Mouse (Mus musculus) brown adipose tissue, adult 24 weeks (tissue): Measurements from ENCODE around the gene Aagab. TPM values are rescaled to one million over a fixed set of nuclear protein-coding genes. Genes with fewer than 3 reads are reported as not detected.

ENCODE experiments used
- H3K27ac ChIP-seq: fragments of 200-500 bp; replicated peaks from 2 replicates; pipeline ENCODE4 v1.5.1; 2012; ENCODE audit warnings: low read depth, mild to moderate bottlenecking, low read length
- H3K4me1 ChIP-seq: fragments of 200-500 bp; 2 replicates; pipeline ENCODE4 v1.6.1; 2012; ENCODE audit warnings: low read length, mixed read lengths; ENCODE audit not compliant: control insufficient read depth, insufficient read depth, insufficient read length
- H3K4me3 ChIP-seq: fragments of 200-500 bp; 2 replicates; pipeline ENCODE4 v1.5.1; 2012; ENCODE audit warnings: low read depth, mild to moderate bottlenecking, low read length, moderate library complexity; ENCODE audit not compliant: insufficient read depth
- polyA plus RNA-seq: library from polyadenylated mRNA; stranded (reverse); fragments of >200 nt; gene quantifications from 2 replicates; pipeline ENCODE4 v1.2.4, GENCODE M21; 2012; ENCODE audit not compliant: missing spikeins, insufficient read depth, insufficient read length

The Aagab gene
- polyA plus RNA-seq, 1 experiment, result 9.2 TPM

DNA sequence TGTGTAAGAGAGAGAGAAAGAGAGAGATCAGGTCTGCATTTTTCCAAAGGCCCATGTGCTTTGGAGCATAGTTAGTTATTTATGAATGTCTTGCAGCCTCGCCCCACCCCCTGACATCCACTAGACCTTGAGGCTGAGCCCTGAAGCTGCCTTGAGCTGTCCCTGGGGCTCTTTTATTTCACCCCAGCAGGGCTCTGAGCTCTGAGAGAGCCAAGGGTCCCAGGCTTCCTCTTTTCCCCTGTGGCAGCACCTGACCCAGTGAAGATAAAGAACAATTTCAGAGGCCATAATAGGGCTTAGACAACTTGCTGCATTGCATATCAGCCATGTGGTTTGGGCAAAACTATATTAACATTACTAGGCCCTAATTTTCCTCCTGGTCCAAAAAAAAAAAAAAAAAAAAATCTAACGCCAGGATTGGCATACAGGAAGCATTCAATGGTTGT is 61.9 kb downstream of the Aagab start:
- H3K4me1 ChIP-seq, result peaks cover 23% of the 10 kb centered on the region
- H3K27ac ChIP-seq, result no peak overlapping the region
- no peak overlapping the region for H3K4me3 ChIP-seq

DNA sequence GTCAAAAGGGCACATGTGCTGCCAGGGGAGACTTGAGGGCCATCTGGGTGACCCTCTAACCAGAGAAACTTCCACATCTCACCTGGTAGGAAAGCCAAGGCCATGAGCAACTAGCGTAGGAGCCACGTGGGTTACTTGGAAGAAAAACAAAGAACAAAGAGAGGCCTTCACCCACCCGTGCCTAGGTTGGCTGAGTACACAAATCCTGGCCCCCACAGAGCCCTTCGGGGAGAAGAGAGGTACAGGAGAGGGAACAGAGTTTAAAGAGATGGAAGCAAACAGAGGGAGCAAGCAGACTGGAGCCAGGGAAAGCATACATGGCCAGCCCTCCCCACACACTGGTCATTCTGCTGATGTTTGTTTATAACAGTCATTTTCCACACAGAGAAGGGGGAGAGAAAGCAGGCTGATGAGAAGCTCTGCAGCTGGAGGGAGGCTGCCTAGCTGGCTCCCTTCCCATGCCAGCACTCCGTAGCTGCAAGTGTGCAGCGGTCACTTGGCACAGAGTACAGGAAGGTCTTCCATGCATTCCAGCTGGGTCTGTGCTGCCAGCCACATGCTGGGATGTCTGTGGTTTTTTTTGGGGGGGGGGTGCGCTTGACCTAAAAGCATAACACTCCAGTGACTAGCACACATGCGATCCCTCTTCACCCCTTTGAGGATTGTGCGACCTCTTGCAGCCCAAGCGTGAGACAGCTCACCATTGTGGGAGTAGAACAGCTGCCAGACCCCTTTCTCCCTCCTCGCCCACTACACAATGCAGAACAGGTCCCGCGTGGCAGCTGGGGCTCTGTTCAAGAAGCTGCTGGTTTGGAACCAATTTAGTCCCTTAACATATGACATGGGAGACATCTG is 62.6 kb downstream of the Aagab start:
- no peak overlapping the region for H3K4me3 ChIP-seq
- H3K27ac ChIP-seq, result no peak overlapping the region
- H3K4me1 ChIP-seq, result peaks cover 19% of the 10 kb centered on the region

DNA sequence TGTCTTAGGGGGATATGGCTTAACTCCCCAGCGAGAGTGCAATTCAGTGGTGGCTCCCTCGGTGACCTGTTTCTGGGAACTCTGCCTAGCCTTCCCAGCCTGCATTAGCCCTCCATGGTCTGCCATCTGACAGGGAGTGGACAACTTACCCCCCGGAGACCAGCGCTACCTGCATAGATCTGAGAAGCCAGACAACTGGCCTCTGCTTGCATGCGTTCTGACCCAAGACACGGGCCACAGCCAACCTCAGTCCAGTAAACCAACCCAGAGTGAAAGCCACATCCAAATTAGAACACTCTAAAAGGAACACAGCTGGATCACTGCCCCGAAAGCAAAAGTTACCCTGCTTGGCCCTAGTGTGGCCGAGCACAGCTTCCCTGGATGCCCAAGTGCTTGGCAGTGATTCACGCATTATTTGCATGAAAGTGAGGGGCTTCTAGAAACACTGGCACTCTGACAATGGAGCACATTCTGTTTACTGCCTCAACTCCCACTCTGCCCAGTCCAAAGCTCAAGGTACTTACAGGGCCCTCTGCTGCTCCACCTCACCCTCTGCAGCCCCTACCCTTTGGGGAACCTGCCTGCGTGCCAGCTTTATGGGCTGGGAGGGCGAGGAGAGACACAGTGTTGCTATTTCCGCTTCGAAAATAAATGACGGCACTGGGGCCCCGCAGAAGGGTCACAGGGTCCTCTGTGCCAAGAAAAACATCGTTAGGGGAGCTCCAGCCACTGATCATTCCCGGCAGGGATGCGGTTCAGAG is 64.3 kb downstream of the Aagab start:
- H3K4me3 ChIP-seq, result no peak overlapping the region
- H3K27ac ChIP-seq, result no peak overlapping the region; the same call in 1 of the 2 replicates
- H3K4me1 ChIP-seq, result peaks cover 21% of the 10 kb centered on the region

DNA sequence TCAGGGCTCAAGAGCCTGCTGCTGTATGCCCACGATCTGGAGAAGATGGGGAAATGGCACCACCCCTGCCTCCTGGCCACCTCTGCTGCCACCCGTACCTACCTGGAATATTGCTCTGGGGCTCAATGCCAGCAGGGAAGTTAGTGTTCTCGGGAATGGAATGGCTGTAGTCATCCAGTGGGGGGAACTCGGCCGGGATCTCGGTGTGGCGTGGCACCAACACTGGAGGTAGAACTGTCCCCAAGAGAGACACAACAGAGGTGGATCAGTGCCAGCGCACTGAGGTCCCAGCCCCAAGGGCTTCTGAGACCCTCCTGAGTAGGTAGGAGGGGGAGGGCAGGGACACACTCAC is 64.9 kb downstream of the Aagab start:
- Histone ChIP-seq H3K4me1 (peaks cover 25% of the 10 kb centered on the region), H3K27ac (no peak overlapping the region), H3K4me3 (no peak overlapping the region)

DNA sequence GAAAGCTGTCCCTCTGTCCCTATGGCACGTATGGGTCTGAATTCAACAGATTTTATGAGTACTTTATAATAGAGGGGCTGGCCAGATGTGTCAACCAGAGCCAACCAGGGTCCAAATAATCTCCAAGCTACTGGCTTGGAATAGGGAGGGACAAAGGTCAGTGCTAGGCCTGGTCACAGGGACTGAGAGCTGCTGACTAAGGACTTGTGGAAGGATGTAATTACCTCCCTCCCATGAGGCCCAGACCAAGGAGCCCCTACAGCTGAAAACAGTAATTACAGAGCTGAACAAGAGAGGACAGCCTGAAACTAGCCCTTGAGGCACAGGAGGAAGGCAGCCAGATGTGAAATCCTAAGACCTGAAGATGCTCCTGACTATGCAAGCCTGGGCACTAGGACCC is 66.2 kb downstream of the Aagab start:
- H3K4me3 ChIP-seq, result no peak overlapping the region
- H3K27ac ChIP-seq, result no peak overlapping the region
- peaks cover 37% of the 10 kb centered on the region for H3K4me1 ChIP-seq

DNA sequence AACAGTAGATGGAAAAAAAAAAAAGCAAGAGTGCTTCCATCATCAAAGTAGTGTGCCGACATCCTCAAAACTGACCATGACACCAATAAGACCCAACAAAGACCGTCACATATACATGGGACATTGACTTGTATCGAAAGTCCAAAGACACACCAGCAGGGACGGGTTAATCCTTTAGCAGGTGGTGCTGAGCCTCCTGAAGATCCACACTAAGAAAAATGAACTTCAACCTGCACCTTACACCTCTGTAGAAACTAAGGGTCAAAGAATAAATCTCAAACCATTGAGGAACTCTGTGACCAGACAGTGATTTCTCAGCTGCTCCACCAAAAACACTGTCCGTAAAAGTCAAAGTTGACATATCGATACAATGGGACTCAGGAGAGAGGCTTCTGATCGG is 67.4 kb downstream of the Aagab start:
- no peak overlapping the region for H3K4me3 ChIP-seq
- H3K4me1 ChIP-seq, result peaks cover 37% of the 10 kb centered on the region
- no peak overlapping the region for H3K27ac ChIP-seq

DNA sequence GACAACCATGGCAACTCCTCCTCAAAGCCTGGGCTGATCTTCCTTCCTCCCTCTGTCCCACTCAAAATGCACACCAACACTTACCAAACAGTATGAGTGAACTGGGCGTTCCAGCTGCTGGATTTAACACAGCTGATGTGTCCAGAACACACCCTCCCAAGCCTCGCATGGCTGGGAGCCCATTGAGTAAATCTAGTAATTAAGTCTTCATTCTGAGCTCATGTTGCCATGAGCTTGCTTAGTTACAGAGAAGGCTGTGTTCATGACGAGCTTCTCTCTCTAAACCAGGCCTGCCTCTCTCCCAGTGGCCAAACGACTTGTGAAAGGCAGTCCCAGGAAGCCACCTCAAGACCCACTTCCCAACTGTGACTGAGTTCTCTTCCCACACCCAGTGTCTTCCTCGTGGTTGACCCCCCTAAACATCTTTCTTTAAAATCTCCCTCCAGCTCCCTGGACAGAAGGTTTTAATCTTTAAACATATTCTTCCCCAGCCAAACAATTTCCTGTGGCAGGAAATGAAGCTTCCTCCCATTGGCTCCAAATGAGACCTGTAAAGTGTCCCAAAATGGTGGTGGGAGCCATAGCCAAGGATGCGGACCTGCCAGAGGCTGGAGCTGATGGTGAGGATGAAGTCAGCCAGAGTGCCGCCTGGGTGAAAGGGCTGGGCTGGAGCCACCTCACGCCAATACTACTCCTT is 70.5 kb downstream of the Aagab start:
- Histone ChIP-seq H3K27ac (peak overlapping the region; percentile 27; the same call in 1 of the 2 replicates), H3K4me1 (peaks cover 21% of the 10 kb centered on the region), H3K4me3 (no peak overlapping the region)

DNA sequence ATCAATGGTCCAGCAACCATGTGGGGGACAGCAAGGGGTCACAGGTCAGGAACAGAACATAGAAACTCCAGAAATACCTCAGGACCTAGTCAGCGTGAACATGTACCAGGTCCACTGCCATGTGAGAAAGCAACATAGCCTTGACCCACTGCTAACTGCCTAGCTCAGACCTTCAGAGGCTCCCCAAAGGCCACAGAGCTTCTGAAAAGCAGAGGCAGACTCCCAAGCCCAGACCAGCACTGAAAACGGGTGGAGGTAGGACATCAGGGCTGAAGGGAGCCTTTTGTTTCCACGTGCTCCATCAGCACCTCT is 71.0 kb downstream of the Aagab start:
- Histone ChIP-seq H3K4me1 (peaks cover 22% of the 10 kb centered on the region), H3K4me3 (no peak overlapping the region), H3K27ac (peak overlapping the region; percentile 27; the same call in 1 of the 2 replicates)

DNA sequence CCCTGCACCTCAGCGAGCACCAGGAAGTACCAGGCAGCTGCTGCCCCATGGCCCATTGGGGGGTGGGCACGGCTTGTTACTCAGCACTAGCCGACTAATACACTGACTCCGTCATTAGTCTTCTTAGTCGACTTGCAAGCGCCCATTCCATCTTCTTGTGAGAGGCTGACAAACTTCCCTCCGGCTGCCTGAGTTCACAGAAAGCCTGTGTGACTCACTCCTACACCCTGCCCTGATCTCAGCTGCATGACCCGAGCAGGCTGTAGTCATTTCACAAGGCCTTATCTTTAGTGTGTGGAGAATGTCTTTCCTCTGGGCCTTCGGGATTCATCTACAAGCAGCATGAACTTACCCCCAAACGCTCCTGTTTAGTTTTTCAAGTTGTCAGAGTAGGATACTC is 72.2 kb downstream of the Aagab start:
- H3K27ac ChIP-seq, result peak overlapping the region; percentile 26; the same call in 1 of the 2 replicates
- H3K4me3 ChIP-seq, result no peak overlapping the region
- peaks cover 22% of the 10 kb centered on the region for H3K4me1 ChIP-seq

DNA sequence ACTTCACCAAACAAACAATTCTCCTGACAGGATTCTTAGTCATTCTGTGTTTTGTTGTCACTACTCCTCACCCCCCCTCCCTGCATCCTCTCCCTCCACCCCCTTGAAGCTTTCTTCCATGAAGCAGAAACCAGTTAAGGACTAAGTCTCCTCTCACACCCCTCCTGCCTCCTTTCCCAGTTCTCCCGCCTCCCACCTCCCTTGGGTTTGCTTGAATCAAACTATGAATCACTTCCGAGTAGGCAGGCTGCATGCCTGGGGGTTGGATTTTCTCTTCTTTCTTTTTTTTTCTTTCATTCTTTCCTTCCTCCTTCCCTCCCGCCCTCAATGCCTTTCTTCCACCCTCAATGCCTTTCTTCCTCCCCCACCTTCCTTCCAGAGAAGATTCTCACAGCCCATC is 75.2 kb downstream of the Aagab start:
- Histone ChIP-seq H3K27ac (no peak overlapping the region; the same call in 1 of the 2 replicates), H3K4me1 (peaks cover 16% of the 10 kb centered on the region), H3K4me3 (no peak overlapping the region)

DNA sequence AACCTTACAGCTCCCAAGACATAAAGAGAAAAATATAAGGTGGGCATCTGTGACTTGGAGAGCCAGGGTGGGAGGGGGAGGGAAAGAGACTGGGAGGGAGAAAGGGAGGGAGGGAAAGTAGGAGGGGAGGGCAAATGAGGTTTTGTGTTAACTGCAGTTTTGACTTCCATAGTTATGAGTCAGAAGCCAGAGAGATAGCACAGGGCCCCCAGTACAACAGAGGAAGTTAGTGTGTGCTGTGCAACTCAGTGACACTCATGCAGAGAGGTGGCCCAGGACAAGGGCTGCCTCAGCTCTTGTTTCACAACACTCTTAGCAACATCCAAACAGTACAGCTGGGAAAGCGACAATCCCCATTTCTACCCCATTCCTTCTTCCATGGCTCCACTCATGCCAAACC is 75.6 kb downstream of the Aagab start:
- Histone ChIP-seq H3K4me3 (no peak overlapping the region), H3K27ac (peak overlapping the region; percentile 26), H3K4me1 (peaks cover 12% of the 10 kb centered on the region)

DNA sequence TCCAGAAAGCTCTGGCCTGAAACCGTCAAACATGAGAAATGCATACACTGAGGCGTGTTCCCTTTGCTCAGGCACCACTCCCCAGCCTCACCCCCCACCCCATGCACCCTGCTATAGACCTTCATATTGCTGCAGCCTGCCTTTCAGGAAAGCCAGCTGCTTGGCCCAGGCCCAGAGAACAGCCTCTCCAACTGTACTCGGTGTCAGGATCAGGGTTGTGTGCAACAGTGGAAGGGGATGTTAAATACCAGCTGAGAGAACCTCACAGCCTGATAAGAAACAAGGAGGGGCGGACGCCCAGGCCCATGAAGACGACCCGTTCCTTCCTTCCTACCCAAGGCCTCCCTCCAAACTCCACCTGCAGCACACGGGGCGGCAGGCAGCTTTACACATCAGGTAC is 79.8 kb downstream of the Aagab start:
- H3K4me1 ChIP-seq, result peaks cover 15% of the 10 kb centered on the region
- H3K27ac ChIP-seq, result no peak overlapping the region

DNA sequence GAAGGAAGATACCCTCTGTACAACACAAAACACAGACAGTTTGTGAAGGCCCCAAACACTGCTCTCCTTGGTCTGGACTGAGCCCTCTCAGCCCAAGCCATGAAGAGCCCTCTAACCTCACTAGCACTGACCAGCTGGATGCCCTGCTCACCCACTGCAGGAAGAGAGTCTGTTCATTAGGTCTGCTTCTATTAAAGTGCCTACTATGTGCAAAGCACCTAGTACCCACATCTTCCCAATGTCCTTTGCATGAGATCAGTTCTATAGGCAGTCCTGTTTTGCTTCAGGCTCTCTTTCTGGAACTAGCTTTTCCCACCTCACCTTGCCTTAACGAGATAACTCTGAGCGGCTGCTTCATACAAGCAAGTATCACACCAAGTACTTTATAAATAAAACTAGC is 80.5 kb downstream of the Aagab start:
- no peak overlapping the region for H3K4me3 ChIP-seq
- peaks cover 15% of the 10 kb centered on the region for H3K4me1 ChIP-seq
- H3K27ac ChIP-seq, result no peak overlapping the region

More for the DNA sequence above, 79.8 kb downstream of the Aagab start:
- no peak overlapping the region for H3K4me3 ChIP-seq

DNA sequence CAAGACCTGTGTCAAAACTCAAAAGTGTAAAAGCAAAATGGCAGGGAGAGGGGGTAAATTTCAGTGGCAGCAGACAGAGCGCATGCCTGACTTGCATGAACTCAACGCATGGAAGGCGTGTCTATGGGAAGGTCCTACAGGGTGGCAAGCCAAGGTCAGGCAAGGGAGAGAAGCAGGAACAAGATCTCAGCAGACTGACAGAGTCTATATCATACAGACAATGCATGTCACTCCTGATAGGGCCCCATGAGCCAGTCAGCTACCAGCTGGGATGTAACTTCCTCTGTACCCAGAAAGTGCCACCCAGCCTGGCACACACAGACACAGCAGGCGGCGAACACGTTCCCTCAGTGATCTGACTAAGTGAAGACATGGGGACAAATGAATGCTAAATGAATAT is 81.8 kb downstream of the Aagab start:
- Histone ChIP-seq H3K4me1 (peaks cover 13% of the 10 kb centered on the region), H3K4me3 (no peak overlapping the region), H3K27ac (no peak overlapping the region)

DNA sequence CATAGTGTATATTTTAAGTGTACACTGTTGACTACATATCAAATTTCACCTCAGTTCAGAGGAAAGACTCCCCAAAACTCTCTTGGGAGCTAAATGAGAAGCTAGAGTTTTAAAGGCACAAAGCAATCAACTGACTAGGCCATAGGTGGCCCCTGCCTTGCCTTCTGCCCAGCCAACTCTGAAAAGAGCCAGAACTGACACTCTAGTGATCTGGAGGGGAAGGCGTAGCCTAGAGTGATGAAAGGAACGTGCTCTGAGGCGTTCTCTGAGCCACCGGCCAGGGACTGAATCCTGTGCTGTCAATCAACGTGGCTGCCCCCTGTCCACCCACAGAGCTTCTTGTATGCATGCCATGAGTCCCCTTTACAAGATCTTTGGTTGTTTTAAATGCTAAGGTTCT is 82.9 kb downstream of the Aagab start:
- Histone ChIP-seq H3K4me3 (no peak overlapping the region), H3K4me1 (peaks cover 13% of the 10 kb centered on the region), H3K27ac (no peak overlapping the region)
